Mouse (Mus musculus): ENCODE data around the gene Kdelc1. TPM values are rescaled to one million over a fixed set of nuclear protein-coding genes. Genes with fewer than 3 reads are reported as not detected.

Gene Kdelc1
- polyA plus RNA-seq (2016; fragmentation: Nextera tagmentation; extraction: Ambion mirVana): 77.7 and 80.1 TPM in 2 replicates

DNA sequence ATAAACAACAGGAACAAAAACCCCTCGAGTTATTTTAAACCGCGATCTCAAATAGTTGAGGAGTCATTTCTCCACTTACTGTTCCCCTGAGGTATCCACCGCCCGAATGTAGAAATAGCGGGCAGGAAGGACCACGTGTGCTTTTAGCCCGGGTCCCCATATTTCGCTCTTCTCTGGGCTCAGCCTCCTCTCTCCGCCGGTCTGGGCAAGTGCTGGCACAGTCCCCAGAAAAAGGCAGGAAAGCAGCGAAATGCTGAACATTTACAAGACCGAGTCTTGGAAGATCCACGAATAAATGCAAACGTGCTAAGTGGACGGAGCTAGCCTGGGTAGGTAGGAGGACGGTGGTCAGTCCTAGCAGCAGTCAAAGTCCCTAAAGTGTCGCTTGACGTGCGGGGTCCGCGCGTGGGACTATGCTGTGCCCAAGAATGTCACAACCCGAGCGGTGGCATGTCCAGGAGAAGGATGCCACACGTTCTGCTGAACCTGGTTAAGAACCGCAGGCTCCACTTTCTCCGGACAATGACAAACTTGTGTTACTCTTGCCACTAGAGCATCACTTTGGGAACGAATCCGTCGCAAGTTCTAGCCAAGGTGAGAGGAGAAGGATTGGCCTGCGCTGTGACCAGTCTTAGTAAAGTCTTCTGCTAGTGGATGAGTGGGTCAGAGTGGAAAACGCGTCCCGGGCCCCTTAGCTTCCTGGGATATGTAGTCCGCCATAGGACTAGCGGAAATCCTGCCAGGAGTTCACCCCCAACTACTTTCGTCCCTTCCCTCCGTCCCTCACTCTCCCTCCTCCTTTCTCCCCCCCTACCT lies at the start of gene Kdelc1, which contains the start of gene Bivm:
TSS of gene Kdelc1 (minus strand) at position 570 of the 816 bp plus-strand sequence.
TSS of gene Bivm (plus strand) at position 719 of the 816 bp plus-strand sequence.
- Histone ChIP-seq H3K4me2 (peak within 1 kb of the TSS; percentile 74), H3K4me1 (replicated peaks) (peaks cover 8% of the 10 kb centered on the region), H3K9ac (replicated peaks) (peak within 1 kb of the TSS; percentile 86), H3K27ac (peak within 1 kb of the TSS; percentile 96), H3K4me3 (replicated peaks) (peak within 1 kb of the TSS; percentile 77), H3K9me3 (no peaks in the 10 kb centered on the region), H3K27me3 (no peaks in the 10 kb centered on the region), H3K36me3 (peaks cover 27% of the 10 kb centered on the region)
- ATAC-seq (ENCODE audit: insufficient number of reproducible peaks, insufficient read depth, low FRiP score, low TSS enrichment, low read depth): peak; percentile 99
- WGBS: under 1% methylated on average over 39 of the region's 39 CpGs

DNA sequence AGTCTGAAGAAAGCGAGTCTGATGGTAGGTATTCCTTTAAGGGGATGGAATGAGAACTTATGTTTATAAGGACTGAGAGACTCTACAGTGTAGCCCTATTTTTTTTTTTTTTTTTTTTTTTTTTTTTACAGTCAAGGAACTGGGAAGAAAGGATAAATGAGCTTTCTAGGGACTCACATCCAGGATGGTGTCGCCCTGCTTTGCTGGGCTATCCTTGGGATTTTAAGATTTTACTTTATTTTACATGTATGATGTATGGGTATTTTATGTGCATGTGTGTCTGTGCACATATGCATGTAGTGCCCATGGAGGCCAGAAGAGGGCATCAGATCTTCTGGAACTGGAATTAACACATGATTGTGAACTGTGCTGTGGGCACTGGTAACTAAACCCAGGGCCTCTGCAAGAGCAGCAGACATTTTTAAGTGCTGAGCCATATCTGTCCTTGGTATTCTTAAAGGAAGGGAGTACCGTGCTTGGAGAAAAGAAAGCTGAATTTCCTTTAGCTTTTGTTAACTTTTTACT lies 49.3 kb upstream of the Kdelc1 start:
- peaks cover 78% of the 10 kb centered on the region for H3K36me3 ChIP-seq

DNA sequence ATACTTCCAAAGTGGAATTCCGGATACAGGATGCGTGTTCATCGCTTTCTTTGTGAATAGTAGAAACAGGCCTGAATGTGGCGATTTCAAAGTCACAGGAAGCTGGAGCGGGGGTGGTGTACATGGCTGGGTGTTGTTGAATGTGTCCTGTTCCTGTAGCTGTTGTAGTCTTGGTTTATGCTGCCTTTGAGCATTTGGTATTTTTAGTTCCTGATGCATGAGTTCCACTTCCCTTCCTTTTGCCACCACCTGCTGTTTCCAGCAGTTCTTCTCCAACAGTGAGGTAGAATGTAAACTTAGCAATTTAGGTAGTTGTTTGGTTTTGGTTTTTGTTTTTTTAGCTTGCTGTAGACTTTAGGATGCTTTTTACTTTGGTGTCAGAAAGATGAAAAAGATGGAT lies 43.8 kb upstream of the Kdelc1 start:
- ATAC-seq (ENCODE audit: insufficient number of reproducible peaks, insufficient read depth, low FRiP score, low TSS enrichment, low read depth): no peak
- Histone ChIP-seq H3K4me3 (replicated peaks) (no peak overlapping the region), H3K9ac (replicated peaks) (no peak overlapping the region), H3K4me2 (no peak overlapping the region), H3K36me3 (peaks cover 79% of the 10 kb centered on the region), H3K4me1 (replicated peaks) (no peaks in the 10 kb centered on the region), H3K9me3 (no peaks in the 10 kb centered on the region), H3K27me3 (no peaks in the 10 kb centered on the region), H3K27ac (no peak overlapping the region)
- WGBS: 93% methylated on average over 5 of the region's 5 CpGs

More for the DNA sequence above, 49.3 kb upstream of the Kdelc1 start:
- Histone ChIP-seq H3K27ac (no peak overlapping the region), H3K4me1 (replicated peaks) (no peaks in the 10 kb centered on the region), H3K9ac (replicated peaks) (no peak overlapping the region), H3K27me3 (no peaks in the 10 kb centered on the region), H3K4me3 (replicated peaks) (no peak overlapping the region), H3K4me2 (no peak overlapping the region), H3K9me3 (peaks cover 17% of the 10 kb centered on the region)
- WGBS: 95% methylated on average over 3 of the region's 3 CpGs
- ATAC-seq (ENCODE audit: insufficient number of reproducible peaks, insufficient read depth, low FRiP score, low TSS enrichment, low read depth): no peak

DNA sequence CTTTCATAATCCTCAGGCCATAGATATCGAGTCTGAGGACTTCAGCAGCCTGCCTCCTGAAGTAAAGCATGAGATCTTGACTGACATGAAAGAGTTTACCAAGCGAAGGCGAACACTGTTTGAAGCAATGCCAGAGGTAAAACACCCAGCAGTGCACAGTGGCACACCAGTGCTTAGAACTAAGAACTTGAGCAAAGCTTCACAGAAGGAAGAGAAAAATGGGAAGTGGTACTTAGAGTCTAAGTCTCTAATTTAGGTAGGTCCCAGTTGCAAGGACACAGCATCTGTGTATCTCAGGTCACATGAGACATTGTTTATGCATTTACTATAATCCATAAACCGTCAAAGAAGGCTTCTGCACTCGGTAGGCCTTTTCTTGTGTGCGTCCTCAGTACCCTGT lies 43.2 kb upstream of the Kdelc1 start:
- no peaks in the 10 kb centered on the region for H3K27me3 ChIP-seq
- 89% methylated on average over 6 of the region's 6 CpGs for WGBS
- H3K36me3 ChIP-seq: peaks cover 73% of the 10 kb centered on the region
- no peaks in the 10 kb centered on the region for H3K9me3 ChIP-seq
- no peaks in the 10 kb centered on the region for H3K4me1 ChIP-seq (replicated peaks)
- no peak overlapping the region for H3K27ac ChIP-seq
- no peak overlapping the region for H3K4me3 ChIP-seq (replicated peaks)
- H3K9ac ChIP-seq (replicated peaks): no peak overlapping the region
- H3K4me2 ChIP-seq: no peak overlapping the region
- ATAC-seq (ENCODE audit: insufficient number of reproducible peaks, insufficient read depth, low FRiP score, low TSS enrichment, low read depth): no peak

DNA sequence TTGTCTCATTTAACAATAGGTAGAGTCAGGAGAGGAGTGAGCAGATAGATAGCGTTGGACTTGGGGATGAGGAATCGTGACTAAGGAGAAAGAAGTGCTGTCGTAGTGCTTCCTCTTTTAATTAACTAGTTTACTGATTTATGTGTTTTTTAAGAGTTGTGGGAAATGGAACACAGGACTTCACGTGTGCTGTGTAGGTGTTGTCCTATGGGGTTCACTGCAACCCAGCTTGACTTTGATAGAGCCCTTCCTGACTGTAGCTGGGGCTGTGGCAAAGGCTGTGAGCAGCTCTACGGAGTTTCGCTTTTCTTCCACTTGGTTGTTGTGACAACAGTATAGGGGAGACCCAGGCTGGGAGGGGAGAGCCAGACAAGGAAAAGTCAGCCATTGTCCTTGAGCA lies 39.7 kb upstream of the Kdelc1 start:
- no peak overlapping the region for H3K27ac ChIP-seq
- H3K27me3 ChIP-seq: no peaks in the 10 kb centered on the region
- no peak for ATAC-seq (ENCODE audit: insufficient number of reproducible peaks, insufficient read depth, low FRiP score, low TSS enrichment, low read depth)
- WGBS: 85% methylated on average over 6 of the region's 6 CpGs
- H3K4me2 ChIP-seq: no peak overlapping the region
- no peak overlapping the region for H3K4me3 ChIP-seq (replicated peaks)
- H3K9ac ChIP-seq (replicated peaks): no peak overlapping the region
- H3K9me3 ChIP-seq: no peaks in the 10 kb centered on the region
- peaks cover 54% of the 10 kb centered on the region for H3K36me3 ChIP-seq
- no peaks in the 10 kb centered on the region for H3K4me1 ChIP-seq (replicated peaks)

DNA sequence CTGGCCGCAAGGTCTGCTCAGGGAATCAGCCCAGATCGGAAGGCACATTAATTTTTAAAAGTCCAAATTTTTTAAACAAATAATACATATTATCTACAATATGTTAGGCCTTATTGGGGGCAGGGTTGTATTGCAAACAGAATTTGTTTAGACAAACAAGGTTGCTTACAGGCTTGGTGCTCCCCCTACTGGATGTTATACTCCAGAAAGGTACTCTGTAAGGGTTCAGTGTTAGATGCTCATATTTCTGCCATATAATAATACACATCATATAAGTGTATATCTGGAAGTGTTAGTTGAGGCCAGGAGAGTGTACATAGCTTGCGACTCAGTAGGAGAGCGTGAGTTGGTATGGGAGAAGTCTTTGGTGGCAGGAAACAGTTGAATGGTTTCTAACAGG lies 36.7 kb upstream of the Kdelc1 start:
- no peak for ATAC-seq (ENCODE audit: insufficient number of reproducible peaks, insufficient read depth, low FRiP score, low TSS enrichment, low read depth)
- Histone ChIP-seq H3K9ac (replicated peaks) (no peak overlapping the region), H3K27me3 (no peaks in the 10 kb centered on the region), H3K4me1 (replicated peaks) (no peaks in the 10 kb centered on the region), H3K9me3 (no peaks in the 10 kb centered on the region), H3K4me3 (replicated peaks) (no peak overlapping the region), H3K4me2 (no peak overlapping the region), H3K27ac (no peak overlapping the region), H3K36me3 (peaks cover 31% of the 10 kb centered on the region)
- 96% methylated on average over 4 of the region's 4 CpGs for WGBS

DNA sequence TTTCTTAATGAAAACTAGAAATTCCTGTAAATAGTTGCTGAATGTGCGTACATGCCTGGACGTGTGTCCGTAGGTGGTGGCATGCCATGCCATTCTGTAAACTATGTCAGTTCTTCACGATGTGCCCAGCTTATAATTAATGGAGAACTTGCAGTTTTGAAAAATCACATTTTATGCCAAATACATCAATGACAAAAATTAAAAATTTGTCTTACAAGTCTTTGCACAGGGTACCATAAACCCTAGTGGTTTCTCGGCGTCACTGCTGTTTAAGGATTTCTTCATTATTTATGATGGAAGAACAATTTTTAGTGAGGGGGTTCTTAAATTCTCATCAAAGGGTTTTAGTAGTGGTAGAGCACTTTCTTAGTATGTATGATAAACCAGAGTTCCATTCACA lies 30.1 kb upstream of the Kdelc1 start:
- ATAC-seq (ENCODE audit: insufficient number of reproducible peaks, insufficient read depth, low FRiP score, low TSS enrichment, low read depth): no peak
- H3K4me1 ChIP-seq (replicated peaks): no peaks in the 10 kb centered on the region
- 45% methylated on average over 6 of the region's 6 CpGs for WGBS
- H3K27ac ChIP-seq: no peak overlapping the region
- H3K4me3 ChIP-seq (replicated peaks): peak overlapping the region; percentile 73
- H3K27me3 ChIP-seq: no peaks in the 10 kb centered on the region
- 0 out of 2 replicates have a peak overlapping the region, but pooled peaks have one; percentile 89 for H3K9ac ChIP-seq (replicated peaks)
- H3K4me2 ChIP-seq: peak overlapping the region; percentile 65
- H3K9me3 ChIP-seq: no peaks in the 10 kb centered on the region
- H3K36me3 ChIP-seq: peaks cover 14% of the 10 kb centered on the region

DNA sequence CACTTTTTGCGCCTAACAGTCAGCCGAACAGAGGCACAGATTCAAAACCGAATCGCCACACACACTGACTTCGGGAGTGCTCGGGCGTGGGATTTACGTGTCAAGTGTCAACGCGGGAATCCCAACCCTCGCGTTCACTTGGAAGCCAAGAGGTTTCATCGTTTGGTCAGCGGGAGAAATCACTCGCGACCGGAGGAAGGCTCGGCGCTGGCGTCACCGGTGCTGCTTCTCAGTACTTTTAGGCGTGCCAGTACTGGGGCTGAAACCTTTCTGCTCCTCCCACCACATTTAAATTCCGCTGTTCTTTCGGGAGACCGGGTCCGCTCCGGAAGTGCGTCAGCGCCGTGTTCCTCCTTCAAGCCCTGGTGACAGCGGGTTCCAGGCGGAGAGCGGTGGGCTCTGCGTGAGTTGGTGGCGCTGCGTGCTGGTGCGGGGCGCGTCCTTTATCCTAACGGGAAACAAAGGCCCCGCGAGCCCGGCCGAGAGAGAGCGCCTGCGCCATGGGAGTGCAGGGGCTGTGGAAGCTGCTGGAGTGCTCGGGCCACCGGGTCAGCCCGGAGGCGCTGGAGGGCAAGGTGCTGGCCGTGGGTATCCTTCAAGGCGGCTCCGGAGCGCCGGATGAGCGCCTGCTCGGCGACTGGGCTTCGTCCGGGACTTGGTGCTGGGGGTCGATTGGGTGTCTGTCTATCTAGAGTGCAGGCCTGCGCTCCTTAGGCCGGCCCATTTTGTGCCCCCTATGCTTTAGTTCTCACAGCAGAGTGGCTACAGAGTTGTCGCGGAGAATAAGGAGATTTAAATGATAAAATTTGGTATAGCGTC lies 29.2 kb upstream of the Kdelc1 start, which contains the start of gene Ercc5:
TSS of gene Ercc5 (plus strand) at position 182 of the 819 bp plus-strand sequence.
- under 1% methylated on average over 66 of the region's 66 CpGs for WGBS
- H3K4me3 ChIP-seq (replicated peaks): peak within 1 kb of the TSS; percentile 73
- ATAC-seq (ENCODE audit: insufficient number of reproducible peaks, insufficient read depth, low FRiP score, low TSS enrichment, low read depth): peak; percentile 98

DNA sequence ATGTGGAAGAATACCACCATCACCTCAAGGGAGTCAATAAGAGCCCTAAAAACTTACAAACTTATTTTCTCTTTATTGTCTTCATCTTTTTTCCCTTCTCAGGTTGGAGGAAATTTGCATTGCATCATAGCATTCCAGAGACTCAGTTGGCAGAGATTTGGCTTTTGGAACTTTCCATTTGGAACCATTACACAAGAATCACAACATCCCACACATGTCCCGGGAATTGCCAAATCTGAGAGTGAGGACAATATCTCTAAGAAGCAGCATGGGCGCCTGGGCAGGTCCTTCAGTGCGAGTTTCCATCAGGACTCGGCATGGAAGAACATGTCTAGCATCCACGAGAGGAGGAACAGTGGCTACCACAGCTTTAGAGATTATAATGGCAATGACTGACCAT lies 24.1 kb upstream of the Kdelc1 start:
- Histone ChIP-seq H3K36me3 (peaks cover 66% of the 10 kb centered on the region), H3K9ac (replicated peaks) (no peak overlapping the region), H3K4me1 (replicated peaks) (no peaks in the 10 kb centered on the region), H3K4me3 (replicated peaks) (no peak overlapping the region), H3K27ac (no peak overlapping the region), H3K27me3 (no peaks in the 10 kb centered on the region), H3K9me3 (no peaks in the 10 kb centered on the region), H3K4me2 (no peak overlapping the region)
- WGBS: 88% methylated on average over 5 of the region's 5 CpGs
- no peak for ATAC-seq (ENCODE audit: insufficient number of reproducible peaks, insufficient read depth, low FRiP score, low TSS enrichment, low read depth)

More for the DNA sequence above, 29.2 kb upstream of the Kdelc1 start, which contains the start of gene Ercc5:
- H3K4me2 ChIP-seq: peak within 1 kb of the TSS; percentile 65
- H3K36me3 ChIP-seq: peaks cover 23% of the 10 kb centered on the region
- H3K27ac ChIP-seq: peak within 1 kb of the TSS; percentile 97
- no peaks in the 10 kb centered on the region for H3K9me3 ChIP-seq
- H3K27me3 ChIP-seq: no peaks in the 10 kb centered on the region
- peak within 1 kb of the TSS; percentile 89 for H3K9ac ChIP-seq (replicated peaks)
- H3K4me1 ChIP-seq (replicated peaks): no peaks in the 10 kb centered on the region

DNA sequence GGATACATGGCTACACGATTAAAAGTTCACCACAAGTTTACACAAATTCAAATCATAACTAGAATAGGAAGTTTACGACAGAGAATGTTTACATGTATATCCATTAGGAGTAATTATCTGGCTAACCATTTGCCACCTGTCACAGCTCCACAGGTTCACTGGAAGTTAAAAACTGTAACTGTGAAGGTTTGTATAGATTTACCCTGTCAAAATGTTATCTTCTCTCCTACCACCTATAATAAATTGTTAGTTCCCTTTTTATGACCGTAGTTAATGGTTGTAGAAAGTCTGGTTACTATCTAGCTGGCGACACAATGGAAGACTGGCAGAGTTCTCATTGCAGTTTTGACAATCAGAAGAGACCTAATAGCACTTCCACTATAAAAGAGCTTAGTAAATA lies 21.6 kb upstream of the Kdelc1 start:
- H3K27me3 ChIP-seq: no peaks in the 10 kb centered on the region
- H3K36me3 ChIP-seq: peaks cover 78% of the 10 kb centered on the region

More for the DNA sequence above, 21.6 kb upstream of the Kdelc1 start:
- Histone ChIP-seq H3K4me2 (no peak overlapping the region), H3K9ac (replicated peaks) (no peak overlapping the region), H3K4me3 (replicated peaks) (no peak overlapping the region), H3K4me1 (replicated peaks) (no peaks in the 10 kb centered on the region), H3K9me3 (no peaks in the 10 kb centered on the region), H3K27ac (no peak overlapping the region)
- WGBS: 72% methylated on average over 4 of the region's 4 CpGs
- ATAC-seq (ENCODE audit: insufficient number of reproducible peaks, insufficient read depth, low FRiP score, low TSS enrichment, low read depth): no peak

Data from limb, embryonic 12.5 days (tissue).